Comparison of ENCODE assay signal across 8 mouse cellular contexts in the genomic region with DNA sequence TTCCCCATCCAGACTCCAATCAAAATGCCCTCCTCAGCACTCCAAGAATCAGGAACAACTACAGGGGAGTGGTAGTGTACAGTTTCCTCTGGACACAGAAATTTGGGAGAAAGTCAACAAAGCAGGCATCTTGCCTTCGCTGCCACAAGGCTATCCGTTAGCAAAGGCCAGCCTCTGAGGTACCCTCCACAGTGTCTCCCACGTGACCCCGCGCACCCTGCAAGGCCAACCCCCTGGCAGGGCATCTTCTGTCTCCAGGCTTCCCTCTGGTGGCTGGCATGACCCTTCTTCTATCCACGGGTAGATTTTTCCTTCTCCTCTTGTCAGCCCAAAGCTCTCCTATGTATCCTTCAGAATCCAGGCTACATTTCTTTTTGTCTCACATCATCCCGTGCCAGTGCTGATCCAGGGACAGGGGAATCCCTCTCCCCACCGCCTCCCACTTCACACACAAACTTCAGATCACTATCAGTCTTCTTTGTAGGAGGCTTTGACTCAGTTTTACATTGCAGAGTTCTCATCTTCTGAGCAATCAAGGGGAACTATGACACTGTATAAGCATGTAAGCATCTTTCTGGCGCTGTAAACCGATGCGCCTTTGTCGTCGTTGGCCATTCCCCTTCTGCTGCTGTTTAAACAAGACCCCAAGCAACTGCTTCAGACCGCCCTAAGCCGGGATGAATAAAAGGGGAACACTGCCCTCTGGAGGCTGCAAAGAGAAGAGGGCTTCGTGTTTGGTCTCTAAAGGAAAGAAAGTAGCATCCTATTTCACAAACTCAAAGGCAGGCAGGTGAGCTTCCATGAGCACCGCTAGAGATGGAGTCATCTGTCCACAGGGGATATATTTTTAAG.
DNase-seq lines count a peak whose midpoint lies in the region; ATAC-seq and TF ChIP-seq lines count a peak whose summit lies in the region.

No protein-coding gene starts in this region.

- H3K9ac ChIP-seq in heart, embryonic 14.5 days (ENCODE audit: low read length), result no peak overlapping the region
- no peak overlapping the region for H3K9ac ChIP-seq in stomach, embryonic 16.5 days (ENCODE audit: low read length)

- H3K27me3 ChIP-seq in heart, embryonic 14.5 days (ENCODE audit: control insufficient read depth, insufficient read depth, low read length), result no peaks in the 10 kb centered on the region
- H3K27me3 ChIP-seq in stomach, embryonic 16.5 days (ENCODE audit: control insufficient read depth, insufficient read depth, low read length), result no peaks in the 10 kb centered on the region; the same call in 1 of the 2 replicates

- ATAC-seq in heart, embryonic 14.5 days (ENCODE audit: insufficient number of reproducible peaks, insufficient read depth, low FRiP score, low read depth), result peak; percentile 35; the same call in 1 of the 2 replicates
- ATAC-seq in stomach, embryonic 16.5 days (ENCODE audit: insufficient read depth, low FRiP score), result no peak

- H3K4me1 ChIP-seq in cortical plate, adult 2 months (ENCODE audit: control insufficient read depth, insufficient read depth, low read length), result peaks cover 1% of the 10 kb centered on the region; the same call in 1 of the 2 replicates
- H3K4me1 ChIP-seq in heart, embryonic 14.5 days (ENCODE audit: control insufficient read depth in 2 of 2, insufficient read depth in 2 of 2, low read length in 2 of 2), result no peaks in the 10 kb centered on the region
- no peaks in the 10 kb centered on the region for H3K4me1 ChIP-seq in stomach, embryonic 16.5 days (ENCODE audit: control insufficient read depth, insufficient read depth, low read length)

- no peak overlapping the region for H3K4me3 ChIP-seq in cortical plate, adult 2 months (ENCODE audit: insufficient read depth, low read length)
- no peak overlapping the region for H3K4me3 ChIP-seq in heart, embryonic 14.5 days (ENCODE audit: control insufficient read depth in 1 of 2, insufficient read depth in 1 of 2, low read depth in 1 of 2, low read length in 2 of 2)
- no peak overlapping the region for H3K4me3 ChIP-seq in stomach, embryonic 16.5 days (replicated peaks; ENCODE audit: low read length)

- TF ChIP-seq POLR2A in cortical plate, adult 2 months (IDR thresholded peaks at IDR 0.05; ENCODE audit: extremely low read depth, insufficient read depth, low read length), result no peak

- no peak overlapping the region for H3K4me2 ChIP-seq in heart, embryonic 14.5 days (ENCODE audit: low read length)
- 0 out of 2 replicates have a peak overlapping the region, but pooled peaks have one; percentile 16 for H3K4me2 ChIP-seq in stomach, embryonic 16.5 days (ENCODE audit: low read depth, low read length)

- H3K27ac ChIP-seq in cortical plate, adult 2 months (ENCODE audit: insufficient read depth, low read length), result no peak overlapping the region
- no peak overlapping the region for H3K27ac ChIP-seq in heart, embryonic 14.5 days (replicated peaks in 1 of 2; ENCODE audit: control insufficient read depth in 1 of 2, insufficient read depth in 1 of 2, low read depth in 2 of 2, low read length in 2 of 2)
- H3K27ac ChIP-seq in stomach, embryonic 16.5 days (ENCODE audit: low read length), result no peak overlapping the region

- no peaks in the 10 kb centered on the region for H3K36me3 ChIP-seq in heart, embryonic 14.5 days (ENCODE audit: control insufficient read depth, insufficient read depth, low read length)
- H3K36me3 ChIP-seq in stomach, embryonic 16.5 days (ENCODE audit: control insufficient read depth, insufficient read depth, low read length), result no peaks in the 10 kb centered on the region

- WGBS in heart, embryonic 14.5 days, result 30% methylated on average over 17 of the region's 17 CpGs
- 25% methylated on average over 17 of the region's 17 CpGs for WGBS in stomach, embryonic 16.5 days

- peak; percentile 18 to 76 for DNase-seq in adrenal gland, adult (ENCODE audit: inconsistent age in 2 of 2, low spot score in 1 of 2)
- DNase-seq in adrenal gland, adult 8-10 months, result no peak
- DNase-seq in Muller cell, postnatal 12 days (ENCODE audit: inconsistent ontology term), result peak; percentile 54
- DNase-seq in kidney, postnatal 10 days, result peak; percentile 74
- DNase-seq in mesoderm, embryonic 11.5 days (ENCODE audit: low read depth, low spot score), result peak; percentile 90

- peak; percentile 81 for TF ChIP-seq CTCF in cortical plate, adult 2 months (IDR thresholded peaks at IDR 0.05; ENCODE audit: extremely low read depth, insufficient read depth, low read length)

- no peaks in the 10 kb centered on the region; the same call in 1 of the 2 replicates for H3K9me3 ChIP-seq in heart, embryonic 14.5 days (ENCODE audit: control insufficient read depth, low read length)
- no peaks in the 10 kb centered on the region for H3K9me3 ChIP-seq in stomach, embryonic 16.5 days (replicated peaks; ENCODE audit: control insufficient read depth, low read length)
